Mouse (Mus musculus): ENCODE data around the gene Tent4a. TPM values are rescaled to one million over a fixed set of nuclear protein-coding genes. Genes with fewer than 3 reads are reported as not detected.
A peak's percentile ranks its signal among the peaks of the same experiment; 100 is the strongest.

Tent4a gene
- polyA plus RNA-seq, 1 experiment from 2014 or later = 3.3 TPM

- no peak overlapping the region for H3K4me2 ChIP-seq (ENCODE audit: low read depth, low read length)
- no peaks in the 10 kb centered on the region for H3K27me3 ChIP-seq (ENCODE audit: control insufficient read depth, insufficient read depth, low read length)
- no peak overlapping the region for H3K27ac ChIP-seq (ENCODE audit: low read length)
- peaks cover 2% of the 10 kb centered on the region for H3K4me1 ChIP-seq (ENCODE audit: control insufficient read depth, insufficient read depth, low read length)
- H3K36me3 ChIP-seq (ENCODE audit: control insufficient read depth, insufficient read depth) = peaks cover under 1% of the 10 kb centered on the region; the same call in 1 of the 2 replicates
- WGBS = 19% methylated on average over 7 of the region's 7 CpGs
- ATAC-seq (replicated peaks; ENCODE audit: extremely low read depth, insufficient read depth, low FRiP score) = no peak
- H3K9ac ChIP-seq (ENCODE audit: low read length) = no peak overlapping the region
- H3K4me3 ChIP-seq (ENCODE audit: low read length) = no peak overlapping the region
- H3K9me3 ChIP-seq (replicated peaks; ENCODE audit: control insufficient read depth, low read length) = no peaks in the 10 kb centered on the region
Observed at GRCm38 (mm10) chr13:69492876-69493463, 41.4 kb downstream of the Tent4a start.

GRCm38 (mm10) chr13:69489777-69490176 is 44.6 kb downstream of the Tent4a start:
- no peaks in the 10 kb centered on the region for H3K36me3 ChIP-seq (ENCODE audit: control insufficient read depth, insufficient read depth)
- H3K4me3 ChIP-seq (ENCODE audit: low read length) = no peak overlapping the region
- ATAC-seq (replicated peaks; ENCODE audit: extremely low read depth, insufficient read depth, low FRiP score) = no peak
- no peak overlapping the region for H3K4me2 ChIP-seq (ENCODE audit: low read depth, low read length)
- WGBS = 63% methylated on average over 9 of the region's 9 CpGs
- peaks cover 6% of the 10 kb centered on the region; the same call in 1 of the 2 replicates for H3K27me3 ChIP-seq (ENCODE audit: control insufficient read depth, insufficient read depth, low read length)
- no peak overlapping the region for H3K27ac ChIP-seq (ENCODE audit: low read length)
- no peaks in the 10 kb centered on the region for H3K9me3 ChIP-seq (replicated peaks; ENCODE audit: control insufficient read depth, low read length)
- H3K4me1 ChIP-seq (ENCODE audit: control insufficient read depth, insufficient read depth, low read length) = peaks cover 2% of the 10 kb centered on the region
- H3K9ac ChIP-seq (ENCODE audit: low read length) = no peak overlapping the region

- no peak overlapping the region for H3K27ac ChIP-seq (ENCODE audit: low read length)
- peaks cover 2% of the 10 kb centered on the region for H3K4me1 ChIP-seq (ENCODE audit: control insufficient read depth, insufficient read depth, low read length)
- H3K9ac ChIP-seq (ENCODE audit: low read length) = no peak overlapping the region
- ATAC-seq (replicated peaks; ENCODE audit: extremely low read depth, insufficient read depth, low FRiP score) = no peak
- H3K4me3 ChIP-seq (ENCODE audit: low read length) = no peak overlapping the region
- no peaks in the 10 kb centered on the region for H3K36me3 ChIP-seq (ENCODE audit: control insufficient read depth, insufficient read depth)
- no peaks in the 10 kb centered on the region for H3K9me3 ChIP-seq (replicated peaks; ENCODE audit: control insufficient read depth, low read length)
- H3K4me2 ChIP-seq (ENCODE audit: low read depth, low read length) = no peak overlapping the region; the same call in 1 of the 2 replicates
- peaks cover 10% of the 10 kb centered on the region; the same call in 1 of the 2 replicates for H3K27me3 ChIP-seq (ENCODE audit: control insufficient read depth, insufficient read depth, low read length)
- 30% methylated on average over 13 of the region's 13 CpGs for WGBS
Observed at GRCm38 (mm10) chr13:69488565-69489255, 45.7 kb downstream of the Tent4a start.

- ATAC-seq (replicated peaks; ENCODE audit: extremely low read depth, insufficient read depth, low FRiP score) = no peak
- 3% methylated on average over 26 of the region's 26 CpGs for WGBS
- H3K36me3 ChIP-seq (ENCODE audit: control insufficient read depth, insufficient read depth) = no peaks in the 10 kb centered on the region
- peak overlapping the region; percentile 6 for H3K9ac ChIP-seq (ENCODE audit: low read length)
- H3K9me3 ChIP-seq (replicated peaks; ENCODE audit: control insufficient read depth, low read length) = no peaks in the 10 kb centered on the region
- H3K4me1 ChIP-seq (ENCODE audit: control insufficient read depth, insufficient read depth, low read length) = peaks cover 2% of the 10 kb centered on the region
- H3K27me3 ChIP-seq (ENCODE audit: control insufficient read depth, insufficient read depth, low read length) = peaks cover 19% of the 10 kb centered on the region
- H3K27ac ChIP-seq (ENCODE audit: low read length) = no peak overlapping the region
- peak overlapping the region; percentile 56 for H3K4me2 ChIP-seq (ENCODE audit: low read depth, low read length)
- H3K4me3 ChIP-seq (ENCODE audit: low read length) = peak overlapping the region; percentile 25
Observed at GRCm38 (mm10) chr13:69487611-69488275, 46.7 kb downstream of the Tent4a start.

GRCm38 (mm10) chr13:69487108-69487507 is 47.3 kb downstream of the Tent4a start:
- Histone ChIP-seq H3K36me3 (ENCODE audit: control insufficient read depth, insufficient read depth) (no peaks in the 10 kb centered on the region), H3K9me3 (replicated peaks; ENCODE audit: control insufficient read depth, low read length) (no peaks in the 10 kb centered on the region), H3K27ac (ENCODE audit: low read length) (no peak overlapping the region), H3K4me1 (ENCODE audit: control insufficient read depth, insufficient read depth, low read length) (peaks cover 5% of the 10 kb centered on the region), H3K9ac (ENCODE audit: low read length) (no peak overlapping the region), H3K27me3 (ENCODE audit: control insufficient read depth, insufficient read depth, low read length) (peaks cover 22% of the 10 kb centered on the region), H3K4me2 (ENCODE audit: low read depth, low read length) (no peak overlapping the region), H3K4me3 (ENCODE audit: low read length) (no peak overlapping the region)
- WGBS = 73% methylated on average over 7 of the region's 7 CpGs
- ATAC-seq (replicated peaks; ENCODE audit: extremely low read depth, insufficient read depth, low FRiP score) = no peak

- H3K9ac ChIP-seq (ENCODE audit: low read length) = no peak overlapping the region
- 50% methylated on average over 7 of the region's 7 CpGs for WGBS
- H3K36me3 ChIP-seq (ENCODE audit: control insufficient read depth, insufficient read depth) = no peaks in the 10 kb centered on the region
- peaks cover 13% of the 10 kb centered on the region for H3K4me1 ChIP-seq (ENCODE audit: control insufficient read depth, insufficient read depth, low read length)
- no peak overlapping the region for H3K27ac ChIP-seq (ENCODE audit: low read length)
- no peak for ATAC-seq (replicated peaks; ENCODE audit: extremely low read depth, insufficient read depth, low FRiP score)
- H3K4me2 ChIP-seq (ENCODE audit: low read depth, low read length) = no peak overlapping the region
- H3K4me3 ChIP-seq (ENCODE audit: low read length) = no peak overlapping the region
- H3K9me3 ChIP-seq (replicated peaks; ENCODE audit: control insufficient read depth, low read length) = no peaks in the 10 kb centered on the region
- peaks cover 22% of the 10 kb centered on the region for H3K27me3 ChIP-seq (ENCODE audit: control insufficient read depth, insufficient read depth, low read length)
Observed at GRCm38 (mm10) chr13:69485833-69486232, 48.6 kb downstream of the Tent4a start.

GRCm38 (mm10) chr13:69485326-69485725 is 49.1 kb downstream of the Tent4a start:
- Histone ChIP-seq H3K4me1 (ENCODE audit: control insufficient read depth, insufficient read depth, low read length) (peaks cover 15% of the 10 kb centered on the region), H3K27me3 (ENCODE audit: control insufficient read depth, insufficient read depth, low read length) (peaks cover 22% of the 10 kb centered on the region), H3K9me3 (replicated peaks; ENCODE audit: control insufficient read depth, low read length) (no peaks in the 10 kb centered on the region)

GRCm38 (mm10) chr13:69482751-69483150 is 51.7 kb downstream of the Tent4a start:
- no peak; the same call in 1 of the 2 replicates for ATAC-seq (replicated peaks; ENCODE audit: extremely low read depth, insufficient read depth, low FRiP score)
- Histone ChIP-seq H3K27me3 (ENCODE audit: control insufficient read depth, insufficient read depth, low read length) (peaks cover 22% of the 10 kb centered on the region), H3K4me1 (ENCODE audit: control insufficient read depth, insufficient read depth, low read length) (peaks cover 13% of the 10 kb centered on the region), H3K9me3 (replicated peaks; ENCODE audit: control insufficient read depth, low read length) (no peaks in the 10 kb centered on the region), H3K36me3 (ENCODE audit: control insufficient read depth, insufficient read depth) (no peaks in the 10 kb centered on the region), H3K4me3 (ENCODE audit: low read length) (peak overlapping the region; percentile 39), H3K27ac (ENCODE audit: low read length) (peak overlapping the region; percentile 69), H3K4me2 (ENCODE audit: low read depth, low read length) (peak overlapping the region; percentile 59), H3K9ac (ENCODE audit: low read length) (no peak overlapping the region)
- WGBS = 31% methylated on average over 8 of the region's 8 CpGs

More at GRCm38 (mm10) chr13:69485326-69485725, 49.1 kb downstream of the Tent4a start:
- Histone ChIP-seq H3K4me3 (ENCODE audit: low read length) (no peak overlapping the region), H3K9ac (ENCODE audit: low read length) (no peak overlapping the region), H3K4me2 (ENCODE audit: low read depth, low read length) (no peak overlapping the region), H3K27ac (ENCODE audit: low read length) (no peak overlapping the region), H3K36me3 (ENCODE audit: control insufficient read depth, insufficient read depth) (no peaks in the 10 kb centered on the region)
- WGBS = 13% methylated on average over 6 of the region's 6 CpGs
- ATAC-seq (replicated peaks; ENCODE audit: extremely low read depth, insufficient read depth, low FRiP score) = no peak

All from heart, embryonic 16.5 days (tissue).